Mouse (Mus musculus) intestine, embryonic 14.5 days (tissue): ENCODE data around the gene Meis2. TPM values are rescaled to one million over a fixed set of nuclear protein-coding genes. Genes with fewer than 3 reads are reported as not detected.

Source experiments
- ATAC-seq: fragments of 200-750 bp; cut with Nextera tagmentation; replicated peaks from 2 replicates; pipeline ENCODE4 v1.8.0; 2017; ENCODE audit warnings: low read depth, moderate number of reproducible peaks, moderate TSS enrichment, moderate library complexity; ENCODE audit not compliant: low FRiP score, low TSS enrichment
- DNase-seq: peaks from one replicate; pipeline ENCODE4 v3.0.0-alpha.2; 2018; ENCODE audit warnings: low spot score
- H3K27ac ChIP-seq: fragments of 300-500 bp; sonication (generic); 2 replicates; pipeline ENCODE4 v1.5.1; 2014; ENCODE audit warnings: low read depth, mild to moderate bottlenecking, control low read depth
- H3K27me3 ChIP-seq: fragments of 300-500 bp; sonication (generic); replicated peaks from 2 replicates; pipeline ENCODE4 v1.6.1; 2014; ENCODE audit warnings: low read length, control low read depth; ENCODE audit not compliant: control insufficient read depth, insufficient read depth
- H3K36me3 ChIP-seq: fragments of 300-500 bp; sonication (generic); 2 replicates; pipeline ENCODE4 v1.6.1; 2014; ENCODE audit warnings: low read length, control low read depth; ENCODE audit not compliant: control insufficient read depth, insufficient read depth
- H3K4me1 ChIP-seq: fragments of 300-500 bp; sonication (generic); replicated peaks from 2 replicates; pipeline ENCODE4 v1.6.1; 2014; ENCODE audit warnings: low read length, control low read depth, mixed read lengths; ENCODE audit not compliant: control insufficient read depth, insufficient read depth
- H3K4me2 ChIP-seq: fragments of 300-500 bp; sonication (generic); 2 replicates; pipeline ENCODE4 v1.6.1; 2014; ENCODE audit warnings: low read length
- H3K4me3 ChIP-seq: fragments of 300-500 bp; sonication (generic); 2 replicates; pipeline ENCODE4 v1.5.1; 2014; ENCODE audit warnings: low read depth, low read length, control low read depth, mixed read lengths
- H3K9ac ChIP-seq: fragments of 300-500 bp; sonication (generic); 2 replicates; pipeline ENCODE4 v1.6.1; 2014; ENCODE audit warnings: mild to moderate bottlenecking, low read length
- H3K9me3 ChIP-seq: fragments of 300-500 bp; sonication (generic); 2 replicates; pipeline ENCODE4 v1.6.1; 2016; ENCODE audit warnings: low read length, control low read depth; ENCODE audit not compliant: control insufficient read depth
- WGBS: fragments of 180-500 bp; shearing (Covaris S2); extraction: QIAGEN DNeasy Blood & Tissue Kit; methylation state at CpG from one replicate; pipeline ENCODE4 v1.1.7; 2014; 5-methylcytosine and 5-hydroxymethylcytosine counted together
- polyA plus RNA-seq: library from polyadenylated mRNA; unstranded; fragments of >200 nt; fragmentation: Nextera tagmentation; extraction: Ambion mirVana; gene quantifications from 2 replicates; pipeline ENCODE4 v1.2.1, GENCODE M21; 2014

Meis2 gene
- polyA plus RNA-seq, 1 experiment from 2014 or later: 67.3 TPM

- Histone ChIP-seq H3K36me3 (0 out of 2 replicates have a peak, but pooled peaks cover 5% of the 10 kb centered on the region), H3K27ac (no peak overlapping the region), H3K27me3 (no peaks in the 10 kb centered on the region), H3K9me3 (no peaks in the 10 kb centered on the region), H3K4me1 (no peaks in the 10 kb centered on the region), H3K9ac (no peak overlapping the region), H3K4me3 (no peak overlapping the region), H3K4me2 (no peak overlapping the region)
- no peak for DNase-seq
- 86% methylated on average over 1 of the region's 1 CpGs for WGBS
- no peak for ATAC-seq
Measured at GRCm38 (mm10) chr2:115937896-115938295, 127.7 kb downstream of the Meis2 start.

DNA sequence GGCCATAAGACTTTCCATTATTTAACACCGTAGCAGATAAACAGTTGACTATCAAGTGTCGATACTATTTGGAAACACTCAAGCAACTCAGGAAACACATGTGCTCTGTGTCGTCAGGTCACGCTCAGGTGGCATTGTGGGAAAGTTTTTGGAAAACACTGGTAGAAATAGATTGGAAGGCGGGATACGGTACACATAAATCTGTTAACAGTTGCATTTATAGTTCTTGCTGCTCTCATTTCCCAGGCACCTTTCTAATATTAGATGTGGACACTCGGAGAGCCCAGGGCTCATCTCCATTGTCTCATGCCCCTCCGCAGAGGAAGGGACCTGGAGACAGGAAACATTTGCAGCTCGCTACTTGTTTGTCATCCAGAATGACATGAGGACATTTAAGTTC lies 128.9 kb downstream of the Meis2 start:
- Histone ChIP-seq H3K4me2 (no peak overlapping the region), H3K9ac (no peak overlapping the region), H3K4me3 (no peak overlapping the region), H3K9me3 (no peaks in the 10 kb centered on the region), H3K36me3 (0 out of 2 replicates have a peak, but pooled peaks cover 5% of the 10 kb centered on the region), H3K27me3 (no peaks in the 10 kb centered on the region), H3K4me1 (no peaks in the 10 kb centered on the region), H3K27ac (no peak overlapping the region)
- WGBS: 84% methylated on average over 9 of the region's 9 CpGs
- ATAC-seq (no peak), DNase-seq (no peak)

- DNase-seq: no peak
- no peaks in the 10 kb centered on the region for H3K9me3 ChIP-seq
- no peaks in the 10 kb centered on the region for H3K27me3 ChIP-seq
- no peak overlapping the region for H3K27ac ChIP-seq
- no peak overlapping the region for H3K4me2 ChIP-seq
- no peaks in the 10 kb centered on the region for H3K4me1 ChIP-seq
- ATAC-seq: no peak
- H3K4me3 ChIP-seq: no peak overlapping the region
- H3K36me3 ChIP-seq: no peaks in the 10 kb centered on the region; the same call in 1 of the 2 replicates
- 91% methylated on average over 2 of the region's 2 CpGs for WGBS
- no peak overlapping the region for H3K9ac ChIP-seq
Measured at GRCm38 (mm10) chr2:115934299-115934698, 131.3 kb downstream of the Meis2 start.

GRCm38 (mm10) chr2:115933259-115933658 lies 132.4 kb downstream of the Meis2 start:
- Histone ChIP-seq H3K9me3 (no peaks in the 10 kb centered on the region), H3K9ac (no peak overlapping the region), H3K4me2 (no peak overlapping the region), H3K27me3 (no peaks in the 10 kb centered on the region), H3K27ac (no peak overlapping the region), H3K4me3 (no peak overlapping the region), H3K36me3 (peaks cover 6% of the 10 kb centered on the region; the same call in 1 of the 2 replicates), H3K4me1 (no peaks in the 10 kb centered on the region)
- no peak for DNase-seq
- WGBS: 54% methylated on average over 2 of the region's 2 CpGs
- no peak for ATAC-seq

DNA sequence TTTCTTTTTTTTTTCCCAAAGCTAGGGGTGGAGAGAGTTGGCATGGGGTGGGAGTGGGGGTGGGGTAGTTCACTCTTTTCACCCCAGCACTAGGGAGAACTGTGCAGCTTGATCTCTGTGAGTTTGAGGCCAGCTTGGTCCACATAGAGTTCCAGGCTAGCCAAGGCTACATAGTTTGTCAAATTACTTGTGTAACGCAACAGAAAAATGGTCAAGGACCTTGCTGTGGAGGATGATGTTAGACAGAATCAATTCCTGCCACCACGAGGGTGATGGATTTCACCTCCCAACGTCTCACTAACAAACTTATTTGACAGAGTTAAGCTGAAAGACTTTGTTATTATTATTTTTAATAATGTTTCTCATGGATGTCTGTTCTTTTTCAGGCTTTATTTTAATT lies 139.9 kb downstream of the Meis2 start:
- H3K9me3 ChIP-seq: no peaks in the 10 kb centered on the region
- 45% methylated on average over 3 of the region's 3 CpGs for WGBS
- H3K4me1 ChIP-seq: peaks cover 6% of the 10 kb centered on the region; the same call in 1 of the 2 replicates
- no peak overlapping the region for H3K4me2 ChIP-seq
- ATAC-seq (no peak), DNase-seq (no peak)
- no peak overlapping the region for H3K9ac ChIP-seq
- no peak overlapping the region for H3K27ac ChIP-seq
- H3K27me3 ChIP-seq: no peaks in the 10 kb centered on the region
- no peak overlapping the region for H3K4me3 ChIP-seq
- H3K36me3 ChIP-seq: peaks cover 6% of the 10 kb centered on the region; the same call in 1 of the 2 replicates

DNA sequence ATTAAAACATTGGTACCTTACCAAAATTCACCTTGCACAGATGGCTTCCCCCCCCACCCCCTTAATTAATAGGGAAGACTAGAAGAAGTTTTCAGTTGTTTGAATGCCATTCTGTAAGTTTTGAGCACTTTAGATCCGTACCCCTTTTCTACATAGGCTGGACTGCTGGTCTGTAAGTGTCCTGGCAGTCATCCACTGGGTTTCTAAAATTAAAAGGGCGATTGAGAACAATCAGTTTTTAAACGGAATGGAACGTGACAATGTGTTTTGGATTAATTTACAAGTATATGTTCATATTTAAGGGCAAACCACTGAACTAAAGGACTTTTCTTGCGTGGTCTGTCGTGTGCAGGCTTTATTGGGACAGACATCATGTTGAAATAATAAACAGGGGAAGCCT lies 141.2 kb downstream of the Meis2 start:
- no peak overlapping the region for H3K4me3 ChIP-seq
- ATAC-seq: no peak
- no peaks in the 10 kb centered on the region for H3K9me3 ChIP-seq
- H3K36me3 ChIP-seq: peaks cover 14% of the 10 kb centered on the region; the same call in 1 of the 2 replicates
- H3K4me1 ChIP-seq: peaks cover 6% of the 10 kb centered on the region; the same call in 1 of the 2 replicates
- no peak overlapping the region for H3K27ac ChIP-seq
- H3K4me2 ChIP-seq: no peak overlapping the region
- no peak overlapping the region for H3K9ac ChIP-seq
- no peak for DNase-seq
- WGBS: 75% methylated on average over 6 of the region's 6 CpGs
- H3K27me3 ChIP-seq: no peaks in the 10 kb centered on the region

DNA sequence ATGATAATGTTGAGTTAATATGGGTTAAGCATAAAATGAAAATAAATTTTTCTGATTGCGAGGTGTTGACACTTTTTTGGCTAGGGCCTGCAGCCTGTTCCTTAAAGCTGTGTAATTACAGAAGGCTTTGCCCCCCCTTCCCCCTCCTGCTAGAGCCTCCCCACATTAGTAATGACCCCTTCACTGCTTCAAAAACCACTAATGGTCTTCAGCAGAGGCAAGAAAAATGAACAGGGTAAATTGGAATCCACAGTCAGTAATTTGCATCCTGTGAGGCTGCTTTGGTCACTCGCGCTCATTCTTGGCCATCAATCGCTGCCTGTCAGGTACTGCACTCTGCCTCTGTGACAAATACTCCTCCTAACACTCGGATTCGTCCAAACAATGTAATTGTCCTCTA lies 142.4 kb downstream of the Meis2 start:
- peaks cover 20% of the 10 kb centered on the region for H3K36me3 ChIP-seq
- 44% methylated on average over 6 of the region's 6 CpGs for WGBS
- H3K4me2 ChIP-seq: no peak overlapping the region
- no peak overlapping the region for H3K4me3 ChIP-seq
- no peak overlapping the region for H3K27ac ChIP-seq
- no peak overlapping the region for H3K9ac ChIP-seq
- ATAC-seq (no peak), DNase-seq (no peak)
- H3K4me1 ChIP-seq: peaks cover 6% of the 10 kb centered on the region; the same call in 1 of the 2 replicates
- H3K9me3 ChIP-seq: no peaks in the 10 kb centered on the region
- H3K27me3 ChIP-seq: no peaks in the 10 kb centered on the region

DNA sequence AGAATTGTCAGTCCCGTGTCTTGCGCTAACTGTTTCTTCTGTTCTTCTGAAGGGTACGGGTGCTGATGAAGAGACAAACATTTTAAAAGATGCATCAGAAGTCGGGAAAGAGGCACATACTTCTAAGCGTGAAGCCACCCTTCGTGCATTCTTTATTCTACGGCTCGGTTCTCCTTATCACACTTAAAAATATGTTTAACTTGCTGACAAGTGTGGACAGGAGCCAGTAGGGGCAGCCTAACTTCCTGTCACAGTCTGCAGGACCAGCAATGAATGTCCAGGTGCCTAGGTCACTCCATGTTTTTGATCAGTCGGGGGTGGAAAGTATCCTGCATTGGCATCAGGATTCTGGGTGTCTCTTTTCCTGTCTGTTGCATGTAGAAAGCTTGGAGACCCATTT lies 144.0 kb downstream of the Meis2 start:
- Histone ChIP-seq H3K4me3 (no peak overlapping the region), H3K27ac (no peak overlapping the region), H3K4me2 (no peak overlapping the region), H3K4me1 (peaks cover 6% of the 10 kb centered on the region; the same call in 1 of the 2 replicates), H3K36me3 (peaks cover 31% of the 10 kb centered on the region), H3K27me3 (no peaks in the 10 kb centered on the region), H3K9ac (no peak overlapping the region), H3K9me3 (no peaks in the 10 kb centered on the region)
- 76% methylated on average over 9 of the region's 9 CpGs for WGBS
- ATAC-seq (no peak), DNase-seq (no peak)

DNA sequence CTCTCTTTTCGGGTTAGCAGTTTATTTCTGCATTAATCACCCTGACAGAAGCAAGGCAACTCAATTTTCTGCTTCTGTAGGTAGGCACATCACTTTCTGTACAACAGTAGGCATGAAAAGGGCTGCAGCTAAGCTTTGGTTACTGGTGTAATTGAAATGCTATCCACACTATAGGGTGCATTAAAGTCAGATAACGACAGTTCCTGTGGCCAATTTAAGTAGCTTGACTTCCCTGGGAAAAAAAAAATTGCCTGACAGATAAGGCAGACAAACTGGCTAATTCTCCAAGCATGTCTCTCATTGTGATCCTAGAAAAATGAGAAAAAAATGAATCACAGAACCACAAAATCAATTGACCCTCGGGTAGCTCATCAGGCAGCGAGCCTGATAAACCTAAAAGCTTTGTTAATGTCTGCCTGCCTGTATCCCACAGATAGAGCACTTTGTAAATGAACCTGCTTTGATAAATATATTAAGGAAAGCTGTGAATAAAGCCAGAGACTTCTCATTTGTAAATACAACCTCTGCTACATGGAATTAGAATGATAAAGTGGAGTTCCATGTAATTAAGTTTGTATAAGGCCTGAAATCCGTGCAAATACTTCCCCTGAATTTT lies 145.2 kb downstream of the Meis2 start:
- H3K4me1 ChIP-seq: peaks cover 4% of the 10 kb centered on the region; the same call in 1 of the 2 replicates
- 63% methylated on average over 5 of the region's 5 CpGs for WGBS
- no peaks in the 10 kb centered on the region for H3K9me3 ChIP-seq
- H3K9ac ChIP-seq: no peak overlapping the region
- no peak overlapping the region for H3K4me3 ChIP-seq
- ATAC-seq (no peak), DNase-seq (no peak)
- peaks cover 31% of the 10 kb centered on the region for H3K36me3 ChIP-seq
- H3K27me3 ChIP-seq: no peaks in the 10 kb centered on the region
- no peak overlapping the region for H3K4me2 ChIP-seq
- no peak overlapping the region for H3K27ac ChIP-seq
